Comparison of ENCODE assay signal across 16 mouse cellular contexts in the genomic region with DNA sequence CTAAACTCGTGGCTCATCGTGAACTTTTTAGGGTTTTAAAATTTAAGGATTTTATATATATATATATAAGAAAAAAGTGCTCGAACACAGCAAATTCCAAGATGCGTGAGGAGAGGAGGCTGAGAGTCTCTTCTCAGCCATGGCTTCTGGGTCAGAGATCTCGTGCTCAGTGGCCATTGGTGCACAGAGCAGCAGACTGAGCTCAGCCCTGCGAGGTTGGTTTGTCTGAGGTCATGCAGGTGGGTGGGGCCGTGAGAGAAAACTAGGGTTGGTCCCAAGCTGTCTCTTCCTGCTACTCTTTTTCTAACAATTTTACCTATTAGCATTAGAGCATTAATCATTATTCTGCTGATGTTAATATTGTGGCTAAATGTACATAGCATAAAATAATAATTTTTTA. TPM values are rescaled to one million over a fixed set of nuclear protein-coding genes. Genes with fewer than 3 reads are reported as not detected.
"Had no signal": no experiment of that assay in that cellular context is flagged by ENCODE, and none has a peak within 500 bp of the region (broad histone marks: within the 10 kb centered on the region; RNA-seq: fewer than 3 reads in every experiment).

No protein-coding gene starts in this region.

- H3K4me1 ChIP-seq: limb, embryonic 15.5 days; liver, embryonic 12.5 days had no signal

- H3K4me2 ChIP-seq: limb, embryonic 15.5 days; liver, embryonic 12.5 days; midbrain, embryonic 12.5 days; neural tube, embryonic 13.5 days had no signal

- ATAC-seq: intestine, postnatal 0 days; liver, embryonic 12.5 days; midbrain, embryonic 16.5 days had no signal

- H3K4me3 ChIP-seq: limb, embryonic 15.5 days; liver, embryonic 12.5 days; midbrain, embryonic 12.5 days; neural tube, embryonic 13.5 days had no signal

- H3K27ac ChIP-seq: limb, embryonic 15.5 days; liver, embryonic 12.5 days; neural tube, embryonic 13.5 days had no signal

- H3K9me3 ChIP-seq: limb, embryonic 15.5 days; liver, embryonic 12.5 days; midbrain, embryonic 12.5 days; neural tube, embryonic 13.5 days had no signal

- DNase-seq: kidney, adult 8-10 months; kidney, postnatal 25 days; retina, postnatal 1 day; right cerebral cortex, postnatal 14 days; thymus, adult 18-20 months; thymus, postnatal 14 days had no signal

- H3K27me3 ChIP-seq: limb, embryonic 15.5 days; liver, embryonic 12.5 days; midbrain, embryonic 12.5 days; neural tube, embryonic 13.5 days had no signal

- H3K9ac ChIP-seq: limb, embryonic 15.5 days; liver, embryonic 12.5 days; lung, embryonic 14.5 days; midbrain, embryonic 12.5 days; neural tube, embryonic 13.5 days had no signal

RNA-seq across cellular contexts. Expression of a gene that starts 31.0 kb away (rescaled TPM):
- polyA plus RNA-seq: intestine, postnatal 0 days; kidney, embryonic 16.5 days; liver, embryonic 12.5 days; liver, embryonic 16.5 days; midbrain, embryonic 12.5 days; spleen, adult 2 months had no signal
